Mouse (Mus musculus) A20 (cell line): ENCODE data around the gene Greb1.
"Not testable (repeated sequence)": the region's sequence is repeated elsewhere in the genome, so short reads cannot be mapped to it uniquely, and the experiment has no call there.

Experiments used
- DNase-seq: peaks from one replicate; pipeline ENCODE4 v3.0.0-alpha.2; 2011; ENCODE audit warnings: low read depth, low spot score

The Greb1 gene

GRCm38 (mm10) chr12:16763649-16764422 is 36.9 kb downstream of the Greb1 start:
- DNase-seq: no peak

DNA sequence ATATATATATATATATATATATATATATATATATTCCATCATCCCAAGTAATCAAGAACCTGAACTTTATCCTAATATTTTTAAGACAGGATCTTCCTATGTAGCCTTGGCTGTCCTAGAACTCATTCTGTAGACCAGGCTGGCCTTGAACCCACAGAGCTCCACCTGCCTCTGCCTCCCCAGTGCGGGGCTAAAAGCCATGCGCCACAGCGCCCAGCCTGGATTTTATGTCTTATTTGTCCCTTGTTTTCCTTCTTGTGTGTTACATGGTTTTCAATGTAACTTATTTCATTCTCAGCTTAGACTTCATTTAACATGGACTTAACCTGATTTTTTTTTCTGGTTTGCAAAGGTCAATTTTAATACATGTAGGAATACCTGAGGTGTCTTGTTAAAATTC is 39.2 kb downstream of the Greb1 start:
- no peak for DNase-seq

DNA sequence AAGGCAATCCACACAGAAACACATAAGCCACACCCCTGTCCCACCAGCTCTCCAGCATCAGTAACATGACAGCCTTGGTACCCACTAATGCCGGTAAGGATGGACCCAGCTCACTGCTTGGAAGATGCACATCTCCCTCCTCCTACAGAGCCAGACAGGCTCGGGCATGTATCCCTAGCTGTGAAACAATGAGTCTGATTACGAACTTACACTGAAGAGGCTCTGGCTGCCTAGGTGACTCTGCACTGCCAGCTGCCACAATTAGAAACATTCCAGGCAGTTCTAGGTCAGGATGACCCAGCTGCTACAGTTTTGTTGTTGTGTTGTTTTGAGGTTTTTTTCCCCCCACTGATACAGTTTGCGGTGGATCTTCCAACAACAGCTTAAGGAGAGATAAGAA is 40.4 kb downstream of the Greb1 start:
- DNase-seq: no peak

DNA sequence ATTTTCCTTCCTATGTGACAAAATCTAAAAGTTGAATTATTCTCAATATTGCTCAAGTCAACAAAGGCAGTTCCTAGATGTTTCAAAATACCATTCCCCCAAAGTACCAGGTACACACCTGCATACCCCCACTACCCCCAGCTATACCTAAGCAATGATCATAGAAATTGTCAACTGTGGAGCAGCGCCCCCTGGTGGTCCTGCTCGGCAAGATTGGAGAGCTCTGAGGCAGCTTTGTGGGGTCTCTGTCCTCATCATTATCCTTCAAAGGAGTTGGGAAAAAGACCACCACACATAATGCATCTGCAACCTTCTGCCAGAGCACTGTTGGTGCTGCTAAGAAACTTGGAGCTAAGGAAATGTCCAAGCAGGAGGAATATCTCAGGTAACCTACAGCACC is 46.4 kb downstream of the Greb1 start:
- peak; percentile 52 for DNase-seq

GRCm38 (mm10) chr12:16753555-16753954 is 47.1 kb downstream of the Greb1 start:
- no peak for DNase-seq

GRCm38 (mm10) chr12:16753110-16753509 is 47.6 kb downstream of the Greb1 start:
- no peak for DNase-seq

- DNase-seq: no peak
These were observed 48.3 kb downstream of the Greb1 start for GRCm38 (mm10) chr12:16752236-16752840.

GRCm38 (mm10) chr12:16751609-16752008 is 49.1 kb downstream of the Greb1 start:
- no peak for DNase-seq

DNA sequence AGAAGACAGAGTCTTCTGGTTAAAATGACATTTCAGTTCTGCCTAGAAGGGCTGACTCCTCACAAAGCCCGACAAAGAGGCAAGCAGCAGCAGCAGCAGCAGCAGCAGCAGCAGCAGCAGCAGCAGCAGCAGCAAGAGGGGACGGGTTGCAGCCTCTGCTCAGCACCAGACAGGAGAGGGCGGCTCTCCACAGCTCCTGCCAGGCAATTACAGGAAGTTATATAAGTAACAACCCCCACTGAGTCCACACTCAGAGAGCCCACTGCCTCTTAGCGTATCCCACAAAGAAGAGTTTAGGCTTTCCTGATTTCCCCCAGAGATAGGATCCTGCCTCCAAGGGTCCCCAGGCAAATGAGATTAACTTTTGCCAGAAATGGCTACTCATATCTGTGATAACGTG is 60.6 kb downstream of the Greb1 start:
- no peak for DNase-seq

DNA sequence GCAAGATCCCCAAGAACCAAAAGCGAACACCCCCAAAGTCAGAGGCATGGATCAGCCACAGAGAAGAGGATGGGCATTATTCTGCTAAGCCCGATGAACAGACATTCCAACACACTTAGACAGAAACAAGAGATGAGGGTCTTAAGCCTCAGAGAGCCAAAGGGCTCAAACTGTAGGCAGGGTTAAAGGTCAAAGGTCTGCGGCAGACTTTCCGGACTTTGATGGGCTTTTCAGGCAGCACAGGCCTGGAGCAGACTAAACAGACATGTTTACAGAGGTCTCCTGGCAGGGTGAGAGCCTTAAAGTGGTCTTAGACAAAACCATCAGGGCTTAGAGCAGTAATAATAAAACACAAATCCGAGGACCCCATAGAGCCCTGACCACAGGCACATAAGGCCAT is 63.4 kb downstream of the Greb1 start:
- DNase-seq: no peak

DNA sequence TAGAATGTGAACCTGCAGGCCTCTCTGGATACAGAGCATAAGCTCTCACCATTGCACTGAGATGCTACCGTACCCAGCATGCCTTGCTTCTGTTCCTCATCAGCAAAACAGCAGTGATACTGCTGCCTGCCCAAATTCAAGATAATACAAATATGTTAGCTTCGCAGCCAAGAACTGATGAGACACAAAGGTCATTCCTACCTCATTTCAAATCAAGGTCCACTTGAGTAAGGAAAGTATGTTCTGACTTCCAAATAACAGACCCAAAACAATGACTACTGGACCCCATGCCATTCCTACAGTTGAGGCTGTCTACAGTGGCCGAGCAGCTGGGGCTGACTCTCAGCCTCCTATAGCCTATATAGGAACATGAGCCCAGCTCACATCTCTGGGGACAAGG is 66.0 kb downstream of the Greb1 start:
- no peak for DNase-seq

GRCm38 (mm10) chr12:16734009-16734408 is 66.7 kb downstream of the Greb1 start:
- no peak for DNase-seq

DNA sequence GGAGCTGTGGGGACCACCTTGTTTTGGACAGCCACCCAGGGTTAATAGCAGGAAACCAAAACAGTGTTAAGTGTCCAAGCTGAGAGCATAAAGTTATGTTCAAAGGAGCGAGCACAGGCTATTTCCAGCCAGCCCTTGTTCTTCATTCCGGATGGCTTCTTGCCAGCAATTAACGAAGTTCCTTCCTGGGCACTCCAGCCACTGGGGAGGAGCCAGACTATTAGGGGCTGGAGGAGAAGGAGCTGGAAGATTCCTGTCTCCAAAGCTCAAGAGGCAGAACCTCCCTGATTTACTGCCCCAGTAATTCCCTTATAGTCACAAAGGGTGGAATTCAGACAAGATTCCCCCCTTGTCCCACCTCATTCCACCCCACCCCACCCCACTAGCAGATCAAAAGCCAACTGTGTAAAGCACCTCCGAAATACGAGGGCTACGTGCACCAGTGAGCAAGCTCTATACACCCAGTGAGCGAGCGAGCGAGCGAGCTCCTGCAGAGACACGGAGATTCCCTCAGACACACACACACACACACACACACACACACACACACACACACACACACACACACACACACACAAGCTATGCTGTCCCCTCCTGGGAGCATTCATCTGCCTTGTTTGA is 69.5 kb downstream of the Greb1 start:
- DNase-seq: no peak

GRCm38 (mm10) chr12:16730196-16730595 is 70.5 kb downstream of the Greb1 start:
- DNase-seq: no peak

DNA sequence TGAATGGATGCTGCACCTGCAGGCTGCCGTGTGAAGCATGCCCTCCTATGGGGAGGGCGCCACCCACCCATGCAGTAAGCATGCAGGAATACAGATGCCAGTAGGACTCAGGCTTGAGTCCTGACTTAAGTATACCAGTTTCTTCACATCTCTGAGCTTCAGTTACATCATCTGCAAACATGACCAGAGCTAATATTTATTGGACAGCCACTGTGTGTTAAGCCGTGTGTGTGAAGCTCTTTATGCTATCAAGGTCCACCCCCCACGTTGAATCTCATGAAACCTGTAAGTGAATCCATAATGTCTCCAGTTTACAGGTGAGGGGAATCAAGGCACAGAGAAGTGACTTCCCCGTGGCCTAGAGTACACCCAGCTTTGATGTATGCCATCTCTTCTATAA is 72.5 kb downstream of the Greb1 start:
- DNase-seq: no peak

DNA sequence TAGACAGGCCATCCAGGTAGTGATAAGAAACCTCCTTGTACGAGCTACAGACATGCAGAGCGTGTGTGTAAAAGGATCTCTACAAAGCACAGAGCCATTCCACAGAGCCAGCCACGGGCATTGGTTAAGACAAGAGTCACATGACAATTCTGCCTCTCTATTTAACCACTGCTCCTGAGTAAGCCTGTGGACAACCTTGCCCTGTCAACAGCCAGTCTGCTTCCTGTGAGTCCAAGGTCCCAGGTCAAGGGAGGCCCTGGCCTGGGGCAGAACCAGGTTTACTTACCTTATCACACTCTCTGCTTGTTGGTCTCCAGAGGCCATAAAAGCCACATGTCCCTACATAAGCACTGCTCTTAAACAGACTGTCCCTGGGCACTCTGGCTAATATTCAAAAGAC is 74.5 kb downstream of the Greb1 start:
- DNase-seq: no peak

DNA sequence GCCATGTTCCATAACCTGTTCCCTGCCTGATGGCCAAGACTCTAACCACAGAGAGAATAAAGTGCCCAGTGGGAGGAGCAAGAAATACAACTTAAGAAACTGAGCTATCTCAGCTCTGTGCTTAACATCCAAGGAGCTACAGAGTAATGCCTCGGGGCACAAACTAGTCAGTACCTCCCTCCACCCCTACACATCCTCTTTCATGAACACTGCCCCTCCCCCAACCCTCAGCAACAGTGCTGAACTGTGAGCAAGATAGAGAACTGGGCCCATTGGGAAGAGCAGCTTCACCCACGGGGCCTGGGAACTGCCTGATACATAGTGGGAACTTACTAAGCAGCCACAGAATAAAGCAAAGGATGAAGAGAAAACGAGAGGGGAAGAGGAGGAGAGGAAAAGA is 77.1 kb downstream of the Greb1 start:
- DNase-seq: no peak

DNA sequence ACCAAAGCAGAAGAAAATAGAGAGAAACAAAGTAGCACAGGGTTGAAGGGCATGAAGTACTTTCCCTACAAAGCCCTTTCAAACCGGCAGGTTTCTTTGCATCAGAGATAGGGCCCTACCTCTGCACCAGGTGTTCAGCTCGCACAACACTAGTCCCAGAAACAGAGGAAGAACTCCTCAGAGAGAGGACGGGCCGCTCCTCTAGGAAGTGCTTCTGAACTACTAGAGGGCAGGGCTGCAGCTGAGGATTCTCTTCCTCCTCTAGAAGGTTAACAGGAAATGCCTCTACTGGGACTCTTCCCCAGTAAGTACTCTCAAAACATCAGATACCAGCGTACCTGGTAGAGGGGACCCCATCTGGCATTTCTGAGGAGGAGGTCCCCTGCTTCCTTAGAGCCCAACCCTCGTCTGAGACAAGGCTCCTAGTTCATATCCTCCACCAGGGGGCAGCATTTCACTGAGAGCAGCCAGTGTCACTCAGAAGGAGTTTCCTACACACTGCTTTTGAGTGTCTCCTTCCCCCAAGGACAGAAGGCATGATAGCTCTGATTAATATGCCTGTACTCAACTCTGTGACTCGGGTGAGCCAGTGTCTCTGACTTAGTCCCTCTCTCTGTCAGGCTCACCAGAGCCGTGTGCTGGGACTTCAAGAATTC is 81.9 kb downstream of the Greb1 start:
- peak; percentile 71 for DNase-seq

- peak; percentile 53 for DNase-seq
These were observed 83.0 kb downstream of the Greb1 start for GRCm38 (mm10) chr12:16717653-16718052.

DNA sequence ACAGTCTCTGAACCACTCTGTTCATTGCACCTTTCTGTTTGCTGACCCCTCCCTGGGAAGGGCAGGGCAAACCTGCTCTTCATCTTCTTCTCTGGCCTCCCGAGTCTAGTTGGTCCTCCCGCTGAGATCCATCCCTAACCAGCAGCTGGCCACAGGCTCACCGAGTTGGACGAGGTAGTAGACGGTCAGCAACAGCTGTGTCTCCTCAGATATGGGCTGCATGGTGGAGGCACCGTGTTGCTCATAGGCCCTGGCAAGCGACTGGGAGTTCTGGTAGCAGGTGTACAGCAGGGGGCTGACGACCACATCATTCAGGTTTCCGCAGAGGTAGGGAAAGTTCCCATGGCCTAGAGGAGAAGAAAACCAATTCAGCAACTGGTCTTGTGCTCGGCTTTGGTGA is 86.1 kb downstream of the Greb1 start:
- no peak for DNase-seq

DNA sequence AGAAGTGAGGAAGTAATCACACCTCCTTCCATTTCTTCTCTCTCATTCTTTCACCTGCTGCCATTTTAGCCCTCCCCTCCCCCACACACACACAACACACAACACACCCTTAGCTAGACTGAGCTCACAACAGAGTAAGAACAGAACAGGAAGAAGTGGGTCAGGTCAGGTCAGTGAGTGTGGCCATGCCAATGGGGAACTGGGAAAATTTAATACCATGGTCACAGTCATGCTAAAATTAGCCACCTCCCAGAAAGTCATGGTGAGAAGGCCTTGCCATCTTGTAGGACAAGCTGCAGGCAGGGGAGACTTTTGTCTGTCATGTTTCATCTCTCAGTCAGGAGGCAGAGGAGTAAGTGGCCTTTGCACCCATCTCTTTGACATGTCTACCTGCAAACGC is 102.0 kb downstream of the Greb1 start:
- DNase-seq: no peak

DNA sequence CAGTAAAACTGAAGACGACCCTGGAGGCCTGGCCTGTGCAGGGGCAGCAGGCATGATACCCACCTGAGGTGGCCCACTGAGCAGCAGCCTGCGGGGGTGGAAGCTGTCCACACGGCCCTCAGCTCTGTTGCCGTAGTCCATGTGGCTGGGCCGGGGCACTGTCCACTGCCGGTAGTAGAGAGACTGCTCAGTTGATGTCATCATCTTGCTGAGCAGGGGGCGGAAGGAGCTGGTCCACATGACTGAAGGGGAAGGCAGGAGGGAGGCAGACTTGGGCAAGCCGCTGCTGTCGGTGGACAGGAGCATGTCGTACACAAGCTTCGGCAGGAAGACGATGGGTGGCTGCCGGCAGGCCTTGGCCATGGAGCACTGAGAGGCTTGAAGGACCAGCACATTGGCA is 104.5 kb downstream of the Greb1 start:
- no peak for DNase-seq

- DNase-seq: not testable (repeated sequence)
These were observed 105.4 kb downstream of the Greb1 start for GRCm38 (mm10) chr12:16695252-16695651.
